Mouse (Mus musculus) yolk sac, embryonic 10.5 days (tissue): ENCODE results near the gene Ap1s1.

Experiments
- DNase-seq: peaks from one replicate; pipeline ENCODE4 v3.0.0-alpha.2; 2017; ENCODE audit warnings: low spot score

Ap1s1 gene

DNA sequence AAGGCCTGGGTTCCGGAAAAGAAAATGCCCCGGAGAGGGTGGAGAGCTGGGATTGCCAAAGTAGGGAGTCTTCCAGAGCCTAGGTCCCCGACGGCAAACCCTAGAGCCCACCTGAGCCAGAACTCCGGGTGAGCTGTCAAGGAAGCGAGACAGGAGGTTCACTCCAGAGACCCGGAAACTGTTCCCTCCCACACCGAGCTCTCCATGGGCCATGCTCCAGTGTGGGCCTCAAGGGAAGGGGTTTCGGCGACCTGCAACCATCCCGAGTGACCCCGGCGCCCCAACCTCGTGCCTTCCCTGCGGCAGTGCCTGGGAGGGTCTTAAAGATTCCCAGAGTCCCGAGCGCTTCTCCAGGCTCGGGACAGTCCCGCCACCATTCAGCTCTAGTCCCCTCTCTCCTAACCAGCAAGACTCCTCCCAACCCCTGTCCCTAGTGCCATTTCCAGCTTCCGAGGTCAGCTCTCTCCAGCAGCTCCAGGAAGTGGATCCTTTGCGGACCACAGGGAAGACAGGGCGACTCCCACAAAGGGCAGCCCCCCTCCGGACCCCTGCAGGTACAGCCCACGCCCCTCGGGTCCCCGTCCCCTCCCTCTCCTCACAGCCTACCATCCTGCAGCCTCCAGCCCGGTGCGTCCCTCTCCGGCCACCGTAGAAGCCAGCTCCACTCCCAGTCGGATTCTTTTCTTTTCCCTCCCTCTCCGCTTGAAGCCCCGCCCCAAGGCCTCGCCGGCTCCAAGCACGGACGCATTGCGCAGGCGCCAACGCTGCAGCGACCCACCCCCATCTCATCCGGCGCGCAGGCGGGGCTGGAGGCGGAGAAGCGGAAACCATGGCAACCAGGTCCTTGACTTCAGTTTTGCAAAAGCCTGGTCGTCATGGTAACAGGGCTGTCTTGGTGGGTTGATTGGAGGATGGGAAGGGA is at the start of gene Ap1s1:
Gene Ap1s1 (minus strand): TSS at position 734 of the 922 bp plus-strand sequence.
- peak; percentile 100 for DNase-seq

DNA sequence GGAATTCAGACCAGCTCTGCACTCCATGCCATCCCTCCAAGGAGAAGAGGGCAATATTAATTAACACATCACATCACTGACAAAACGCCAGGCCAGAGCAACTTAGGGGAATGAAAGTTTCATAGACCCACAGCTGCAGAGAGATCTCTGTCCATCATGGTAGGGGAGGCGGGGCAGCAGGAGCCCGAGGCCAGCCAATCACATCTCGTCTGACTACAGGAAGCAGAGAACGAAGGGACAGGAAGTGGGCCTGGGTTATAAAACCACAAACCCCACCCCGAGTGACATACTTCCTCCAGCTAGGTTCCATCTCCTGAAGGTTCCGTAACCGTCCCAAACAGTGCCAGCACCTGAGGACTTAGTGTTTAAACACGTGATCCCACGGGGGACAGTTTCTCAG is 49.2 kb upstream of the Ap1s1 start:
- no peak for DNase-seq

DNA sequence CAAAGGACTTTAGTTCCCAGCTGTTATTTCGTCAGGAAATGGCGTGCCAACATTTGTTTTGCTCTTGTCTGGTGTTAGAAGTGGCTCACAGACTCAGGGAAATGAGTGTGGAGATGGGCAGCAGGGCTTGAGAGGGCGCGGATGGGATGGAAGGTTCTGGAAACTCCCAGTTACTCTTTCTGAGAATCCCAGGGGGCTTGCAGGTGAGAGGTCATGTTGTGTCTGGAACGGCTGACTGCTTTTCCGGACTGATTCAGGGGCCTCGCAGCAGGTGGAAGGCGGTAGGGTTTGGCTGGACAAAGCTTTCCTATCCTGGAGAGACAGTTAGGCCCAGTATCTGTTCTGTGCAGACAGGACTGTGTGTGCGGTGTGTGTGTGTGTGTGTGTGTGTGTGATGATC is 47.8 kb upstream of the Ap1s1 start:
- no peak for DNase-seq

DNA sequence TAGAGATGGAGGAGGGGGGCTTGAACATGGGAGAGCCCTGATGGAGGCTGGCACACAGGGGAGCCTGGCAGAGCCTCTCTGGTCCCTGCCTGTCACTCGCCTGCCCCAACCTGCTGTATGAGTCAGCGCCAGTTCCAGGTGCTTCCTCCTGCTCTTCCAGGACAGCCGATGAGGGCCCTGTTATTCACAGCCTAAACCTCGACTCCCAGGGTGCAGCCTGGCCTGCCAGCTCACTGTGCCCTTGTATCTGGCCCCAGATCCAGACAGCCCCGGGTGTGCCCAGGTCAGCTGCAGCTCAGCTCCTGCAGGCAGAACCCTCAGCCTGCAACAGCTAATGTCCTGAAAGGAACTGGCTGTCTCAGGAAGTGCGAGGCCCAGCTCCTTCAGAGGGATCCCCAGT is 45.6 kb upstream of the Ap1s1 start:
- DNase-seq, result no peak

DNA sequence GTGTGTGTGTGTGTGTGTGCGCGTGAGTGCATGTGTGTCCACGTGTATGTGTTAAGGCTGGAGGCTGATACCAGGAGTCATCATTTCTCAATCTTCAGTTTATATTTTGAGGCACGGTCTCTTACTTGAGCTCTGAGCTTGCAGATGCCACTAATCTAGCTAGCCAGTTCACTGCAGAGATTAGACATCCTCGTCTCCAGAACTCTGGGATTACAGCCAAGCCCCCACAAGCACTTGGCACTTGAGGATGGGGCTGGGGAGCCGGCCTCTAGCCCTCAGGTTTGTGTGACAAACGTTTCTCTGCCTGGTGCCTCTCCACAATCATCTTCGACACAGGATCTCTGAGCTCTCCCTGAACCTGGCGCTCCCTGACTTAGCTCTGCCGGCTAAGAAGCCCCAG is 44.9 kb upstream of the Ap1s1 start:
- no peak for DNase-seq

DNA sequence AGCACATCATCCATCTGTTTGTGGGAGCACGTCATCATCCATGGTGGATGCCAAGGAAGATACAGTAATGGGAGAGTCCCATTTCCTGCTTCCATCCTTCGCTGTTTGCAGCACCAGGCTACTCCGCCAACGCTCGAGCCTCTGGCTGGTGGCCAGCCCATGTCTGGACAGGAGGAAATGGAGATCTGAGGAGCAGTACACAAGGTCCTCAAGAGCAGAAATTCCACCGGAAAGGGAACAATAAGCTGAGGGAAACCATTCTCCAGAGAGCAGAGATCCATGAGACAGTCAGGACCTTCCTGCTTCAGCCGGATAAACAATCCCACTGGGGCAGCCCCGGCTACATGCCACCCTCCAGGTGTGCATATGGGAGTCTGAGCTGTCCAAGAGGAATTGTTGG is 41.5 kb upstream of the Ap1s1 start:
- no peak for DNase-seq

DNA sequence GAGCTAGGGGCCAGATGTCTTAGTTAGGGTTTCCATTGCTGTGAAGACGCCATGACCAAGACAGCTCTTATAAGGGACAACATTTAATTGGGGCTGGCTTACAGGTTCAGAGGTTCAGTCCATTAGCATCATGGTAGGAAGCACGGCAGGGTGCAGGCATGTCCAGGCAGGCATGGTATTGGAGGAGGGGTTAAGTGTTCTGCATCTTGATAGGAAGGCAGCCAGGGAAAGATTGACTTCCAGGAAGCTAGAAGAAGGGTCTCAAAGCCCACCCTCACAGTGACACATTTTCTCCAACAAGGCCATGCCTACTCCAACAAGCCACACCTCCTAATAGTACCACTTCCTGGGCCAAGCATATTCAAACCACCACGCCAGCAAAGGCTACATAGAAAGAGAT is 39.8 kb upstream of the Ap1s1 start:
- no peak for DNase-seq

DNA sequence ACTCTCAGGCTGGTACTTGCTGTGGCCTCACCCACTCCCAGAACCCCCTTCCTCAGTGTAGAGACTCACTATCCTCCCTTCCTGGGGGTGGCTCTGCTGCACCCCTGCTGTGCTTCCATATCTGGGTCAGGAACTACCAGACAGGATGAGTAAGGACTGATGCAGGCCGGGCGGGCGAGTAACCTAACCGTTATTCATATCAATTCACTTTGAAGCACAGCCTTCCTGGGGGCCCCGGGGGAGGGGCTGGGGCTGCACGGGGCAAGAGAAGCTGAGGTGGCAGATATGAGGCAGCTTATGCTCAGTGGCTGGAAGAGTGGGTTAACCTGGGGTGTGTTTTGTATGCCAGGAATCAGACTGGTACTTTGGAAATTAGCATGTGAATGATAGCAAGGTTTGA is 39.1 kb upstream of the Ap1s1 start:
- DNase-seq, result no peak

DNA sequence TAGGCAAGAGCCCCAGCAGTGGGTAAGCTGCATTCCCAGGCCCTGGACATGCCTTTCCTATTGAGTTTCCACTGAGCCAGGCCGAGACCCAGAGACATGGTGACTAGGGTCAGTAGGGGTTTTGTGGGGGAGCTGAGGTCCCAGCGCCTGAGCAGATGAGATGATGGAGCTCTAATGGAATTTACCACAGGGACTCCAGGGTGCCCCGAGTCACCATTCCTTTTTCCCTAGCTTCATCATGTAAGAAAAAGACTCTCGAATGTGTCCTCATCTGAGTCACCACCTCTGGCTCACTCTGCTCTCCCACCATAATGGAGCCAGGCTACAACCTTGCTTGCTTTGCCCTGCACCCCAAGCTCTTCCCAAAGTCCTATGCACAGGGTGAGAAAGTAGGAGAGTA is 37.1 kb upstream of the Ap1s1 start:
- DNase-seq, result no peak

DNA sequence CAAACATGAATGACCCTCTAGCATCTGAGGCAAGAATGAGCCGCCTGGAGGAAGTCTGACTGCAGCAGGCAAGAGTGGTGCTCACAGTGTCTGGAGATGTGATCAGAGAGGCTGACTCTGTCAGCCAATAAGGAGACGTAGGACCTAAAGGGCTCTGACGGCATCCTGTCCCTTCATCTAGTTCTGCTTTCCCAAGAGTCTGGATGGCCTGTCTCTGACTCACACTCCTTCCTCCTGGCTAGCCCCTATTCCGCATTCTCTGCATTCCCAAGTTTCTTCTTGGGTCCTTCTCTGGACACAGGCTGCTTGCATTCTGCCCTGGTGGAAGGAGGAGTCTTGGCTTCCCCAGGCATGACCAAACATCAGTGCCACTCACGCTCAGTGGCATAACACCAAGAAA is 33.9 kb upstream of the Ap1s1 start:
- peak; percentile 52 for DNase-seq

DNA sequence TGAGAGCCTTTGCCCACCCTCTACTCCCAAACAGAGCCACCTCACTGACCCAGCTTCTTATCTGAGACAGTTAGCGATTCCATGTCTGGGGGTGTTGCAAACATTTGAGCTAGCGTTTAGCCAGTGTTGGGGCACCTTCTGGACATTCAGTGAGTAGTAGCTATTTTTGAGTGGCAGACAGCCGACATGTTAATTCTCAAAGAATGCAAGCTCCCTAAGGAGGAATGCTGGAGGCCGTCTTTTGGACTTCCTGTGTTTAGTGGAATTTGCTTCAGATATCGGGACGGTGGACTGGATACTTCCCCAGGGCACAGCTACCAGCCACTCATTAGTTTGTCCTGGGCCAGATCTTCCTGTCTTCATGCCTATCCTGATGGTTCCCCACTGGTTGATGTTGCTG is 32.7 kb upstream of the Ap1s1 start:
- DNase-seq, result peak; percentile 27

DNA sequence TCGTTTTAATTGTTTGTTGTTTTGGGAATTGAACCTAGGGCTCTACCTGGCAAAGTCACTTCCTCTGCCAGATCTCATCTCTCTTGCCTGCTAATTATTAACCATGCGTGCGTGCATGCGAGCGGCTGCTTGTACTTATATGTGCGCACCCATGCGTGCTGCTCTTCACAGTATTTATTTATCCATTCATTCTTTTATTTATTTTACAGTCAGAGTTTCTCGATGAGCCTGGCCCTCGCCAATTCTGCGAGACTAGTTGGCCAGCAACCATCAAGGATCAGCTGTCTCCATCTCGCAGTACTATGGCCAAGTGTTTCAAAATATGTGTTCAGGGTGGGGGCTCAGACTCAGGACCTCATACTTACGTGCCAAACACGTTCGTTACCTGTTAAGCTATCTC is 32.1 kb upstream of the Ap1s1 start:
- peak; percentile 14 for DNase-seq

DNA sequence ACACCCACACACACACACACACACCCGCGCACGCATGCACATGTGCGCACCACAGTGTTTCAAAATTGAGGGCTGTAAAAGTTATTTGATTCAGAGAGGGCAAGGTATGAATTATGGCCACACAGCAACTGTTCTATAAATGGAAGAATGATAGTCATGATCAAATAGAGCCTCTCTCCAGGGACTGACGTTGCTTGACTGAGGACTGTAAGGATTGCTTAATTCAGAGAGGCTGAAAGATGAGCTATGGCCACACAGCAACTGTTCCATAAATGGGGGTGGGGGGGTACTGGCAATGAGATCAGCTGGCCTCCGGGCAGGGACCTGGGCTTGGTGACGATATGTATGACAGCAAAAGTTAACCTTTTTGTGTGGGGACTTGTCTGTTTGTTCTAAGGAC is 31.3 kb upstream of the Ap1s1 start:
- DNase-seq, result no peak

DNA sequence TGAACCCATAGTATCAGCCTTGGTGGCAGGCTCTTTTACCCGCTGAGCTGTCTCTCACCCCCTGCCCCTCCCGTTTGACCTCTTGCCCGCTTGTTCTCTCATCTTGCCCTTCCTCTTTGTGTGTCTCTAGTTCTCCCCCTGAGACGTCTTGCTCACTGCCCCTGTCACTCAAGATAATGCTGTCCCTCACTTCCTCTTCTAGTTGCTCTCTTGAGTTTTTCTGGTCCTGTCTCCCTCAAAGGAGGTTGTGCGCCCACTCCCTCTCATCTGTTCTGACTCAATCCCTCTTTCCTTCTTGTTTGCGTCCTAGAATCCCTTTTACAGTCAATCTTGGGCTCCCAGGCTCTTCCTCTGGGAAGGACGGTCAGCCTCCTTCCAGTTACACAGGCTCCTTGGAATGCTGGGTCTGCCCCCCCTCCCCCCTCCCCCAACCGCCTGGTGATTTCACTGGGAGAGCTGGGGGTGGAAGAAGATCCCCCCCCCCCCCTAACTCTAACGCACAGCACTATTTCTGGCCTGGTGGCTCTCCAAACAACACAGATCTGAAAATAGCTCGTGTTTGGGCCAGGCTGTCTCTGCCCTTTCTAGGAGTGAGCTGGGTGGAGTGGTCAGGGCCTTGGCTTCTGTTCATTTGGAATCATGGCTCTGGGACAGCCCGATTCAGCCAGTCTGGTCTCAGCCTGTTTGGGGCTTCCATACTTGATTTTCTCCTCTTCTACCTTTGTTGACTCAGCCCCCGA is 30.4 kb upstream of the Ap1s1 start:
- DNase-seq, result peak; percentile 58

DNA sequence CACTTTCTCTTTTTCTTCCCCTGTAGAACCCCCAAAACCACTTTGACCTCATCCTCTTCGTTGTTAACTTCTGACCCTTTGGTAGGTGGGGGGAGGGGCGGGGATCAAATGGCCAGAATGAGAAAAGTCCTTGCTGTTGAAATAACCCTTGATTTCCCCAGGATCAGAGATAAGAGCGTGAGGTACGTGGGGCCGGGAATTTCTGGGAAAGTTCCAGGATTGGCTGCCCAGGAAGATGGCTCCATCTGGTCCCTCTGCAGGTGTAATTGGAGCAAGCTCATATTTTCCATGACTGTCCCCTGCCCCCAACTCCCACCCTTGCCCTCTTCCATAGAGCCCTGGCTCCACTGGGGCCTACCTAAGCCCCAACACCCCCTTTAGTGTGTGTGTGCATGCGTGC is 29.8 kb upstream of the Ap1s1 start:
- DNase-seq, result no peak

DNA sequence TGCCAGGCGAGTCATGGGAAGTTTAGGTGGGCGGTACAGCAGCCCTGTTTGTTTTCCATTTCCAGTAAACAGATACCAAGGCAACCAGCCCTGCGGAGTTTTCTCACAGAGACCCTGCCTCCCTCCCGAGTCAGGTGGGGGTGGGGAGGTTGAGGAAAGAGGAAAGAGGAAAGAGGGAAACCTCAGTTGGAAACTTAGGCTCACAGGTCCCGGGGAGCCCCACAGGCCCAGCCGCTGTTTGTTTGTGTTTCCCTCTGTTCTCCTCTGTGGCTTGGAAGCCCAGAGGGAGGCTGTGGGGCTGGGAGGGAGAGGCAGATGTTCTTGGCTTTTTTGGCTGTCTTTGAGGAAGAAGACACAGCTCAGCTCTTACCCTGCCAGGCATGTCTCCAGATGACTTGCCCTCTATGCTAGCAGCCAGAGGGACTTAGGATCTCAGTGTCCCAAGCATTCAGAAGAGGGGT is 28.3 kb upstream of the Ap1s1 start:
- no peak for DNase-seq

DNA sequence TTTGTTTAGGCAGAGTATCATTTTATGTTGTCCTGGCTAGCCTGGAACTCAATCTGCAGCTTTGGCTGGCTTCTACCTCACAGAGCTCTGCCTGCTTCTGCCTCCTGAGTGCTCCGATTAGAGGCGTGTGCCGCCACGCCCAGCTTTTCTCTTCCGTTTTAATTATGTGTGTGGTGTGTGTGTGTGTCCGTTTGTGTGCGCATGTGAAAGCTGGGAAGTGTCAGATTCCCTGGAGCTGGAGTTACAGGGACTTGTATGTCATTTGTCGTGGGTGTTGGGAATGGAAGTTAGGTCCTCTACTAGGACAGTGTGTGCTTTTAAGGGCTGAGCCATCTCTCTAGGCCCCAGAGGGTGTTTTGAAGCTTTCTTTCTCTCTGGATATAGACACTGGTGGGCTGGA is 27.2 kb upstream of the Ap1s1 start:
- no peak for DNase-seq

DNA sequence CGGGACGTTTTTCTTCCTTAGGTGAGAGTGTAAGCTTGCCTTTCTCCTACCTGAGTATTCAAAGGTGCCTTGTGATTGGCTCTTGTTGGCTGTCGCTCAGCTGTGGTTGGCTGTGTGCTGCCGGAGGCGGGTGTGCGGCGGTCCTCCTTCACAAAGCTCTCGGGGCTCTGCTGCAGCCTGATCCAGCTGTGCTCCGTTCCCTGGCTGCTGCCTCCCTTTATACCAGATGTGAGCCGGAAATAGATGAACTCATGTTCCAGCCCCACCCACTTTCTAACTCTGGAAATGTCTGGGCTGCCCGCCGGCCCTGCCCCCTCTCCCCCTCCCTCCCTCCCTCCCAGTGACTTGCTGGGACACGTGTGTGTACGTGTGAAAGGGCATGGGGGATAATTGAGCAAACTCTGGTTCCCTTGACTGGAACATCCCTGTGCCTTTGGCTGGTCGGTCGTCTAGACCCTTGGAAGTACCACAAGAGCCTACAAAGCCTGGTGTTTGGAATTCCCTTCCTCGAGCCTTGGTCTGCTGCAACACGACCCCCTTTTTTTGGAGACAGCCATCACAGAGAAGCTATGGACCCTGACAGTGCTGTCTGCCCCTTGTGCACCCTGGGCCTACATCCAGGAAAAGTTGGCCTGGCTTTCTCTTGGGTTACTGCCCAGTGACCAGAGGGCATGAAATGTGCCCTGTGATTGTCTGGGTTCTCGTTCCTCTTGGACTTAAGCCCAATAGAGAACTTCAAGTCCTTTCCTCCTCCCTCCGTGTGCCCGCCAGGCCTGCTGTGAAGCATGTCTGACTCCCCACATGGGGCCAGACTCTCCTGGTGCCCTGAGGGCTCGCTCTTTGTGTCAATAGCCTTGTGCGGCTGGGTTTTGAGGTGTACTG is 26.4 kb upstream of the Ap1s1 start, which contains the start of gene Serpine1:
Gene Serpine1 (minus strand): TSS at position 190 of the 882 bp plus-strand sequence.
- DNase-seq, result peak; percentile 79

DNA sequence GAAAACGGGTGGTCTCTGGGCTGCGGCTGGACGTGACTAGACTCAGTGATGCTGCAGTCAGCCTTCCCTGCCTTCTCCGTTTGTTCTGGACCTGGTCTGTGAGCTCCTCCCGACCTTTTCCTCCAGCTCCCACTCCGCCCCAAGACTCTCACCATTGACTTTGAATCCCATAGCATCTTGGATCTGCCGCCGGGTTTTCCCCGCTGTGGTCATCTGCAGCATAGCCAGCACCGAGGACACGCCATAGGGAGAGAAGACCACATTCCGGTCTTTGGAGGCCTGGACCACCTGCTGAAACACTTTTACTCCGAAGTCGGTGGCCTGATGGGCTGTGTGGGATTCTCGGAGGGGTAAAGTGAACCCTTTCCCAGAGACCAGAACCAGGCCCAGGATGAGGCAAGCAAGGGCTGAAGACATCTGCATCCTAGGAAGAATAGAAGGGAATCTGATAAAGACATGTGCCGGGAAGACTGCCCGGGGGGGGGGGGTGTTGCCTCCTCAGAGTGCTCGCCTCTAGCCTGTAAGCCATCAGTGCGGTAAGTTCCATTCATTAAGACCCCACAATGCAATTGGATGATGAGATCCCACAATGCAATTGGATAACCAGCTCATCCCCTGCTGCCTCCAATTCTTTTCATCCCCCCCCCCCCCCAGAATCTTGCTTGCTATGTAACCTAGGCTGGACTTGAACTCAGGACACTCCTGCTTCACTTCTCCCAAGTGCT is 25.1 kb upstream of the Ap1s1 start:
- no peak for DNase-seq

DNA sequence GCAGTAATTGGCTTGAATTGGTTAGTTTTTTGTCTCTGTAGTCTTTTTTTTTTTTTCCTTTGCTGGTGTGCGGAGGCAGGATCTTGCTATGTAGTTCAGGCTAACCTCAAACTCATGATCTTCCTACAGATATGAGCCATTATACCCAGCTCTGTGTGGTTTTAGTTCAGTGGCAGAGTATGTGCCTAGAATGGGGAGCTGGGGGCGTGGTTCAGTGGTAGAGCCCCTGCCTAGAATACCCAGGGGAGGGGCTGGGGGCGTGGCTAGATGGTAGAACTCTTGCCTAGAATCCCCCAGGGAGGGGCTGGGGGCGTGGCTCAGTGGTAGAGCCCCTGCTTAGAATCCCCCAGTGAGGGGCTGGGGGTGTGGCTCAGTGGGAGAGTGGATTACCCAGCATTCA is 22.8 kb upstream of the Ap1s1 start:
- no peak for DNase-seq

DNA sequence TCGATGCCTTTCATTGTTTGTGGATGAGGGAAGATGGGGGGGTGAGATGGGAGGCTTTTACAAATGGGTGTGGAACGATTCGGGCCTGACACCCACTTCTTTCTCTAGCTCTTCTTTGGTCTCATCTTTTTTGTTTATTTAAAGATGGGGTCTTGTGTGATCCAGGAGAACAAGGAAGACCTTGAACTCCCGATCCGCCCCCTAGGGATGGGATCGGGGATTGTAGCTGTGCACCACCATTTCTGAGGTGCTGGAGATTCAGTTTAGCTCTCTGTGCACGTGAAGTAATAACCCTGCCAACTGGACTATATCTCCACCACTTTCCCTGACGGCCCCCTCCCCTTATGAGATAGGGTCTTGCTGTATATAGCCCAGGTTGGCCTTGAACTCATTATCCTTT is 20.0 kb upstream of the Ap1s1 start:
- no peak for DNase-seq

DNA sequence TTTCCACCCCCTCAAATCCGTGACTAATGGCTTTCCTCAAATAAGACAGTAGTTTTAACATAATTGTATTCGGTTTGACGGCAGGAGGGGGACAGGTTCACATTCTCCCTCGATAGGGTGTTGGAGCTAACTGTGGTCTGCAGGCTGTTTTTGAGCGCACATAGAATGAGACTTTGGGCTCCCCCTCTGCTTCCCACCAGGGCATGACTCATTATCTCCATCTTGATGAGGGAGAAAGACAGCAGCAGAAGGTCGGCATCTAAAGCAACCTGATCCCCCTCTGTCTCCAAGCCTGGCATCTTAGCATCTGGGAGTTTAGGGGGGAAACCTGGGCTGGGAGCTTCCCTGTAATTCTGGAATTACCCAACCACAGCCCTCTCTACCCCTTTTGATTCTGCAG is 19.5 kb upstream of the Ap1s1 start:
- DNase-seq, result no peak
